Mouse (Mus musculus) hematopoietic stem cell, adult 5-6 weeks (primary cell): Measurements from ENCODE around the gene Cd160. TPM values are rescaled to one million over a fixed set of nuclear protein-coding genes. Genes with fewer than 3 reads are reported as not detected.

ENCODE experiments used
- ATAC-seq, 2 experiments: fragments of 125-278 bp in 1 of 2; replicated peaks in 1 of 2; 2 replicates each; pipeline ENCODE4 v1.8.0; 2016 to 2017; ENCODE audit warnings: inconsistent platforms in 2 of 2, mild to moderate bottlenecking in 2 of 2, moderate number of reproducible peaks in 2 of 2, low read depth in 1 of 2, moderate TSS enrichment in 1 of 2; ENCODE audit not compliant: low FRiP score in 2 of 2, poor library complexity in 2 of 2, severe bottlenecking in 2 of 2, insufficient read depth in 1 of 2, low TSS enrichment in 1 of 2
- total RNA-seq: library from RNA; stranded (forward); fragments of 172-1452, 232-1000 nt; gene quantifications from 2 replicates; pipeline ENCODE4 v1.2.3, GENCODE M21; 2017

Gene Cd160
- total RNA-seq, 1 experiment from 2014 or later = 1.8 TPM

GRCm38 (mm10) chr3:96808136-96808535, 21.0 kb downstream of the Cd160 start:
- ATAC-seq = no peak

GRCm38 (mm10) chr3:96802214-96802613, 26.9 kb downstream of the Cd160 start:
- ATAC-seq = no peak

- no peak for ATAC-seq
Measured at GRCm38 (mm10) chr3:96800254-96800653, 28.9 kb downstream of the Cd160 start.

- no peak for ATAC-seq
Measured at GRCm38 (mm10) chr3:96788506-96788905, 40.6 kb downstream of the Cd160 start.

- no peak for ATAC-seq
Measured at GRCm38 (mm10) chr3:96787784-96788183, 41.4 kb downstream of the Cd160 start.

- no peak for ATAC-seq
Measured at GRCm38 (mm10) chr3:96782236-96782635, 46.9 kb downstream of the Cd160 start.

- ATAC-seq = no peak
Measured at GRCm38 (mm10) chr3:96777120-96777519, 52.0 kb downstream of the Cd160 start.

GRCm38 (mm10) chr3:96772949-96773348, 56.2 kb downstream of the Cd160 start:
- no peak for ATAC-seq

GRCm38 (mm10) chr3:96769971-96770370, 59.2 kb downstream of the Cd160 start:
- peak; percentile 17 to 39; a peak in 1 of 4 replicates for ATAC-seq

GRCm38 (mm10) chr3:96764528-96764927, 64.6 kb downstream of the Cd160 start:
- peak in 1 of 2 experiments; percentile 48; a peak in 1 of 4 replicates for ATAC-seq

- ATAC-seq = peak; percentile 49 to 64; a peak in 2 of 4 replicates
Measured at GRCm38 (mm10) chr3:96759695-96760094, 69.5 kb downstream of the Cd160 start.

- no peak for ATAC-seq
Measured at GRCm38 (mm10) chr3:96757691-96758090, 71.5 kb downstream of the Cd160 start.

- no peak for ATAC-seq
Measured at GRCm38 (mm10) chr3:96755935-96756334, 73.2 kb downstream of the Cd160 start.

Other genes starting within 250 kb of the Cd160 start
- gene Polr3gl, start 235.2 kb downstream of the Cd160 start, total RNA-seq = 84.4 and 87.4 TPM in 2 replicates
- not detected in 2 replicates for gene Ankrd34a, start 232.7 kb downstream of the Cd160 start, total RNA-seq
- gene Lix1l, start 228.2 kb downstream of the Cd160 start, total RNA-seq = 5.9 and 8.3 TPM in 2 replicates
- 68.9 and 86.3 TPM in 2 replicates for gene Rbm8a, start 199.4 kb downstream of the Cd160 start, total RNA-seq
- 23.9 and 30.9 TPM in 2 replicates for gene Pex11b, start 194.0 kb downstream of the Cd160 start, total RNA-seq
- gene Gm42957, start 193.9 kb downstream of the Cd160 start, total RNA-seq = not detected in 2 replicates
- gene Itga10, start 183.8 kb downstream of the Cd160 start, total RNA-seq = 1.4 TPM in 1 of 2 replicates, not detected in the other
- 0.06 TPM in 1 of 2 replicates, not detected in the other for gene Ankrd35, start 159.2 kb downstream of the Cd160 start, total RNA-seq
- 13.1 and 19.0 TPM in 2 replicates for gene Pias3, start 133.0 kb downstream of the Cd160 start, total RNA-seq
- gene Nudt17, start 120.8 kb downstream of the Cd160 start, total RNA-seq = not detected in 2 replicates
- 23.1 and 24.8 TPM in 2 replicates for gene Polr3c, start 101.7 kb downstream of the Cd160 start, total RNA-seq
- 78.4 and 100 TPM in 2 replicates for gene Rnf115, start 101.7 kb downstream of the Cd160 start, total RNA-seq
- gene Pdzk1, start 67 bp downstream of the Cd160 start, total RNA-seq = 0.45 and 2.3 TPM in 2 replicates
- gene Gja5, start 75.3 kb upstream of the Cd160 start, total RNA-seq = 0.19 TPM in 1 of 2 replicates, not detected in the other
- 12.8 and 23.0 TPM in 2 replicates for gene Gpr89, start 76.0 kb upstream of the Cd160 start, total RNA-seq
- gene Gja8, start 96.7 kb upstream of the Cd160 start, total RNA-seq = not detected in 2 replicates